Mouse (Mus musculus): ENCODE results near the gene Abraxas2.

Gene Abraxas2

DNA sequence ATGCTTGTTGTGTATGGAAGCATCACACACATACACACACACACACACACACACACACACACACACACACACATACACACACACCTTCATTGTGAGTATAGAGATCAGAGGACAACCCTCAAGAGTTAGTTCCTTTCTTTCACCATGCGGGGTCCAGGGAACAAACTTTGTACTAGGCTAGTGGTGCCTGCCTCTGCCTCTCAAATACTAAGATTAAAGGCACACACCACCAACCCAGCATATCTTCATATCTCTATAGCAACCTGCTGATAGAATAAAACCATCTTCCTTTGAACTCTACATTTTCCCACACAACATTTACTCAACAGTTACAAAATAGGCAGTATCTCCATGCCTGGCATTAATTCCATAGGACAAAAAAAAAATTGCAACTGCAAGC lies 2.9 kb upstream of the Abraxas2 start:
- DNase-seq = no peak

DNA sequence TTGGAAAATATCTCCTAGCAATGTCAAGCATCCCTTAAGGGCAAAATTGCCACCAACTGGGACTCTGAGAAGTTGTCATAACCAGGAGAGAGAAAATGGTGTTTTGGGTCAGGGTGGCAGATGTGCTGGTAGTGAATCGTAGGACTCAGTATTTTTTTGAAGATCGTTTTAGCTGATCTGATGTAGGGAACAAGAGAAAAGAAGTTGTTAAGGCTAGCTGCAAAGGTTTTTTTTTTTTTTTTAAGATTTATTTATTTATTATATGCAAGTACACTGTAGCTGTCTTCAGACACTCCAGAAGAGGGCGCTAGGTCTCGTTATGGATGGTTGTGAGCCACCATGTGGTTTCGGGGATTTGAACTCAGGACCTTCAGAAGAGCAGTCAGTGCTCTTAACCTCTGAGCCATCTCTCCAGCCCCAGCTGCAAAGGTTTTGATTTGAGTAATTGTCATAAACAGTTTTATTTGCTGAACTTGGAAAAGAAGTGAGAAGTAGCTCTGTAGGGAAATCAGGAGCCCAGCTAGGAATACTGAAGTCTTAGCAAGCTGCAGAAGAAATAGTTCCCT lies 899 bp upstream of the Abraxas2 start:
- DNase-seq = no peak

DNA sequence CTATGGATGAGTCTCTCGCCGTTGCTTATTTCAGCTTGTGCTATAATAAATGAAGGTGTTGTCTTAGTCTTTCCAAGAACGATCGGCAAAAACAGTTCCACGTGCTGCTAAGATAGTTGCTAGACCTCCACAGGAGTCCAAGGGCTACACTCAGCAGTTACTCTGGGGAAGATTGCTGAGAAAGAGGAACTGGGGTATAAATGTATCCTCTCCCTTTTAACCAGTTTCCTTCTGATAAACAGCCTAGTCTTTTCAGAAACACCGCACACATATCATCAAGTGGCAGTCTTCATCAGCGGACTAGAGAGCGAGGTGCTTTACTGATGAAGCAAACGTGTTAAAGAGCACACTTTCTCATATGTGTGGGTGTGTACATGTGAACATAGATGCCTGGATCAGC lies 7.3 kb downstream of the Abraxas2 start:
- no peak for DNase-seq

DNA sequence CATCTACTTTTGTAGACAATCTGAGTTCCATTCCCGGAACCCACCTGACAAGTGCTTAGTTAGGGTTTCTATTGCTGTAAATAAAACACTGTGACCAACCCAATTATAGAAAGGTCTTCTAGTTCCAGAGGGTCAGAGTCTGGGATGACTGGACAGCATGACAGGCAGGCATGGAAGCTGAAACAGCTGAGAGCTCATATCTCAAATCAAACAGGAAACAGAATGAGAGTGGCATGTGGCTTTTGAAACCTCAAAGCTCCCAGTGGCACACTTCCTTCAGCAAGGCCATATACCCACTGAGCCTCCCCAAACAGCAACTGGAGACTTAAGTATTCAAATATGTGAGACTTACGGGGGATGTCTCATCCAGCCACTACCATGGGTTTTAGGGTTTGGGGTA lies 14.0 kb downstream of the Abraxas2 start:
- no peak for DNase-seq

DNA sequence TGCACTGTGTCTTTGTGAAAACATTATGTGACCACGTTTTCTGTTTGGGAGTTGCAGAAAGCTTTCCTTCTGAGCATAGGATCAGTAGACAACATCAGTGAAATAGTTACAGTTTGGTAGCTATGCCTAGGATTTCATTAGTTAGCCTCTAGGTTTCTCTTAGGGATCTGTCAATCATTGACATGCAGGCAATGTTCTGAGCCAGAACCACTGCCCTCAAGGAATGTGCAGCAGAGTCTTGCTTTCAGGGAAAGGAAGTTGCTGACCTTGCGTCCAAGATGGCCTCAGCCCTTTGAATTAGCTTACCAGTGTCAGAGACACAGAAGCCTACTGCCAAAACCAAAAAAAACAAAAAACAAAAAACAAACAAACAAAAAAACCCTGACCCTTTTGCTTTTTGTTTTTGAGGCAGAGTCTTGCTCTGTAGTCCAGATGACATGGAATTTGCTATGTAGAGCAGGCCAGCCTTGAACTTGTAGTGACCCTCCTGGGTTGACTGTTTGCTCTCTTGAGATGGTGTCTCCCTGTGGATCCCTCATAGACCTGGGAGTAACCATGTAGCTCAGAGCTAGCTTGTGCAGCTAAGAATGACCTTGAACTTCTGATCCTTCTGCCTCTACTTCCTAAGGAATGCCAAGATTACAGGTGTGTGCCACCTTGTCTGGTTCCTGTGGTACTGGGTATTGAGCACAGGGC lies 16.5 kb downstream of the Abraxas2 start:
- DNase-seq = peak; percentile 56

DNA sequence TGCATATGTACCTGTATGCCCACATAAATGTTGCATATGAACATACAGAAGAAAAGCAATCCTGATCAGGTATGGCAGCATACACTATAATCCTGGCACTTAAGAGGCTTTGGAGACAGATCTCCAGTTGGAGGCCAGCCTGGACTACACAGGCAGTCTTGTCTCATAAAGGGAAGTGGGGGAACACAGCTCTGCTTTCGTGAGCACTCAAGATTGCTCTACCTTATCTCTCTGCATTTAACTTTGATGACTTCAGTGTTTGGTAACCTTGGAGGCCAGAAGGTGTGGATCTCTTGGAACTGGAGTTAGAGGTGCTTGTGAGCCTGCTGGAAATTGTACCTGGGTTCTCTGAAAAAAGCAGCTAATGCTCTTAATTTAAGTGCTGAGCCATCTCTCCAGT lies 21.3 kb downstream of the Abraxas2 start:
- no peak for DNase-seq

DNA sequence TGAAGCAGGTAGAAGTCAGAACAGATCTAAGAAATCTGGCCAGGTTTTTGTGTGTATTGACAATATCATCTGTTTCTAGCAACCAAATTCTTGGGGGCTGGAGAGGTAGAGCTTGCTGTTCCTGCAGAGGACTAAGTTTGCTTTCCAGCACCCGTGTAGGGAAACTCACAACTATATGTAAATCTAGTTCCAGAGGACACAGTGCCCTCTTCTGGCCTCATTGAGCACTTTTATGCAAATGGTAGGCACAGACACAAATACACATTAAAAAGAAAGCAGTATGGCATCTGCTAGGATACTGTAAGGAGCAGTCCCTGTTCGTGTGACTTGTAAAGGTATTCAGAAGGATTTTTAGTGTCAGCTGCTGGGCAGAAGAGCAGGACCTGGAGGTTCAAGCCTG lies 23.3 kb downstream of the Abraxas2 start:
- DNase-seq = no peak

DNA sequence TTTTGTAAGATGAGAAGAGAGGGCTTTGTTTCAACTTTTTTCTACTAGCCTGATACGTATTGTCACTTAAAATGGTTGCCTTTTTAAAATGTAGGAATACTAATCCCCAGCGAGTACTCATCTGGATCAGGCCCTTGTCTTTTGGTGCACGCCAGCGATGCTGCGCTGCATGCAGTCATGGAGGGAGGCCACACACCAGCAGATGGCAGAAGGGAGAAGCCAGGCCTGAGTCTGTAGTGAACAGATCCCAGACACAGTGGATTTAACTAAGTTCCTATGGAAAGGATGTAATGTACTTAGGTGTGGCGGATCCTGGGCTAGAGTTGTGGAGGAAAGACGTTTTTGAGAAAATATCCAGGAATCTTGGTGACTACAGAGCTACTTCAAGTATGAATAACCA lies 25.0 kb downstream of the Abraxas2 start:
- DNase-seq = no peak

DNA sequence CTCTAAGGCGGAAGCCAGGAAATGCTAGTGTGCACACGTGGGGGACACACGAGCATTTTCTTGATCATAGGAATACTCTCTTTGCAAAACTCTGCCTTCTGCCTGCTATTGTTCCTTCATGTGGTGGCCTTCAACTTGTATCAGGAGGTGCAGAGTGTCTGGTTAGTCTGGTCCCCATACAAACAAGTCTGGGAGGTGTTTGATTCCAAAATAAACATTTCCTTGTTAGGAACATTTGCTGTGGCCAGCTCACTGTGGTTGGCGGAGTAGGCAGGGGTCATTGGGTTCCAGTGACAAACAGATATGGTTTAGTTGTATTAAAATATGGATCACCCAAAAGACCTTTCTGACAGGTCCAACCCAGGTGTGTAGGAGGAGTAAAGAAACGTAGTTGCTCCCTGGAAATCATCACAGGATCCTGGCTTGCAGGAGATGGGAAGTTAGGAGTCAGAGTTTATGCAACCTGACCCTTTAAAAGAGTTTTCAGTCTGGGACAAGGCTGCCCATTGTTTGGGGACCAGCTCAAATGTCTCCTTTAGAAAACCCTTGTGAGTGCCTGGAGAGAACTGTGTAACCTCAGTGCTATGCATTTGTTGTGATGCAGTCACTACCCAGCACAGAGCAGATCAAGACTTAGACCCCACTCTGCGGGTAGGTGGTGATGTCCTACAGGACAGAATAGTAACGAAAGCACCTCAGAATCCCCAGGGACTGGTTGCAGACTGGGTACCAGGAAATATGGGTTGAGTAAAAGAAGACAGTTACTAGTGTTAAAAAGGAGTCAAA lies 28.2 kb downstream of the Abraxas2 start:
- no peak for DNase-seq

DNA sequence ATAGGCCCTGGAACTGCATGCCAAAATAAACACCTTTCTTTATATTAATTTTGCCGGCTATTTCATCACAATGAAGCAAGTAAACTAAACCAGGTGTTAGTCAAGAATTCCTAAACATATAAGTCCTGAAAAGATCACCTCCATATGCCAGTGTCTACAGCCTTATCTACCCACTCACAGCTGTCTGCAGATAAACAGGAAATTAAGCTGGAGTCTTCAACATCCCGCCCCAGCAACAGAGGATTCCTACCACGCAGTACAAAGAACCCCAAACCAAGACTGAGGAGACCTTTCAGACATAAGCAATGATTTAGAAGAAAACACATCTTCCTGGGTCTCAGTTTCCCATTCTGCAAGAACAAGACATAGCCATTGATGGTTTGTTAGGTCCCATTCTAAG lies 29.0 kb downstream of the Abraxas2 start:
- DNase-seq = no peak

DNA sequence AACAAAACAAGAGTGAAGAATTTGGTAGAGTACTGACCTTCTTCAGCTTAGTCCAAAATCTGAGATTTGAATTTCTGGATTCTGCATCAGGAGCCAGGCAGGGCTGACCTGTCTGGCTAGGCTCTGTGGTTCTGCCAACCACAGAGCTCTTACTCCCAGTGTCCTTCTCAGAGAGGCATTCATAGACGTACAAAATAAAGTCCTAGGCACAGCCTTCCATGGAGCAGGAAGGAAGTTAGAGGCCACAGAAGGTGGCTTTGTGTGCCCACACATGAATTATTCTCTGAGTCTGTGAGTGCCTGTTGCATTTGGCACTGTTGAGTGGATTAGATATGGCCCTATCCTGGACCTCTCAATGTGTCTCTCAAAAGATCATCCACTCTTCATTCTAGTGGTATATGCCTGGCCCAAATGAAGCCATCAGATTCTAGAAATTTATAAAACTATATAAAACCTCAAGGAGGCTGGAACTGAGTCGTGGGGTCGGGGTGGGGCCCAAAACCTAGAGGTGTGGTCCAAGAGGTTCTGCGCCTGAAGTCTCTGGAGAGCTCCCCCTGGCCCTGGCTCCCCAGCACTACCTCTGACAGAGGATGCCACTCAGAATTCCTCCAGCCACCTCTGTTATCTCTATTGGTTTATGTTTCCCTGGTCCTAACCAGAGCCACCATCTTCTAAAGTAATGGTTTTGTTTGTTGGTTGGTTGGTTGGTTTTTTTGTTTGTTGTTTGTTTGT lies 29.7 kb downstream of the Abraxas2 start:
- no peak for DNase-seq

DNA sequence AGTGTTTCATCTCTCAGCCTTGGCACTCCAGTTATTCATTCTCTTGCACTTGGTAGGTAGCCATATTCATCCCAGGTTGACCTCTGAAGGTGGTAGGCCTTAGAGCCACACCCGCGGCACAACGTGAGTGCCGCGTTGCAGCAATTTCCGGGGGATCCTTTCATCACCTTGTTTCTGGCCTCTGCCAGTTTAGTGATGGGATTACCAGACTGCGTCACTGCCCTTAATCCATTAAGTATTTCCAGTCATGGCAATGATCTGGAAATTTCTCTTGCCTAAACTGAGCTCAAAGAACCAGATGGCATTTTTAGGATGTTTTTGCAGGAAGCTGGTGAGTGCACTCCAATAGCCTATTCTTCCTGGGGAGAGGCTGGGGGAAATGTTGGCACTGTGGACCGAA lies 30.7 kb downstream of the Abraxas2 start:
- no peak for DNase-seq

DNA sequence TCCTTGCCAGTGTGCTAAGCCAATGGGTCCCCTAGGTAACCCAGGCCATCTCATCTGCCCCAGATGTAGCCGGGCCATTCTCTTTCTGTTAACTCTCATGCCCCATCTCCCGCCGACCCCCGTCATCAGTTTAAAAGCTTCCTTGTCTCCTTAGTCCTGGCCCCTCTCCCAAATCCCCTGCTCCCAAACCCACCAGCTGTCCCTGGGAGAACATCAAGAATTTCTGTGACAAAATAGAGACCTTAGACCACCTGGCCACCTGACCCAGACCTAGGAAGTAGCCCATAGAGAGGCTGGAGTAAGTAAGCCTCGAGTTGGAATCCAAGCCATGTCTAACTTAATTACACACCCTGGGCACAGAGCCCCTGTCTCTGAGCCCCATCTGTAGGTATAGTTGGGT lies 31.2 kb downstream of the Abraxas2 start:
- DNase-seq = no peak

DNA sequence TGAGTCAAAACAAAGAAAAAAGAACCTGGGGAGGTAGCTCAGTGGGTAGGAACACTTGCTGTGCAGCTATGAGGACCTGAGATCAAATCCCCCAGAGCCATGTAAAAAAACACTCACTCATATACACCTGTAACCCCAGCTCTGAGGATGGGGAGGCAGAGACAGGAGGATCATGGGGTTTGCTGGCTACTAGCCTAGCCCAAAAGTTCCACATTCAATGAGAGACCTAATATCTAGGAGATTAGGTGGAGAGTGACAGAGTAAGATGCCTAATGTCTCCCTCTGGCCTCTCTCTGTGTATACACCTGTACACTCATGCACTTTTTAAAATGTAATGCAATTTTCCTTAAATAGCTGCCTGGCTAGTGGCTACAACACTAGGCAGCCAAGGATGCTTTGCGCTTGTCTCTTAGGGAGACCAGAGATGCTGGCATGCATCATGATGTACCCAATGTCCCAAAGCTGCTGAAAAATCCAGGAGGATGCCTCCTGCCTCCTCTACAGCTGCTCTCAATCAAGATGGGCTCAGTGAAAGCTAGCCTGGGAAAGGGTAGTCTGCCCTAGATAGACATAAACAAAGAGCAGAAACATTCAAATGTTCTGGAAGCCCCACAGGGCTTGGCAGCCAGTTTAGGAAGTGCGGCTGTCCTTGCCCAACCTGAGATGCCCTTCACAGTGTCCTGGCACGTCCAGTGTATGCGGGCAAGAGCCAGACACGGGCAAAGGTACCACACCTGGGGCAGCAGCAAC lies 32.7 kb downstream of the Abraxas2 start:
- DNase-seq = peak; percentile 43

DNA sequence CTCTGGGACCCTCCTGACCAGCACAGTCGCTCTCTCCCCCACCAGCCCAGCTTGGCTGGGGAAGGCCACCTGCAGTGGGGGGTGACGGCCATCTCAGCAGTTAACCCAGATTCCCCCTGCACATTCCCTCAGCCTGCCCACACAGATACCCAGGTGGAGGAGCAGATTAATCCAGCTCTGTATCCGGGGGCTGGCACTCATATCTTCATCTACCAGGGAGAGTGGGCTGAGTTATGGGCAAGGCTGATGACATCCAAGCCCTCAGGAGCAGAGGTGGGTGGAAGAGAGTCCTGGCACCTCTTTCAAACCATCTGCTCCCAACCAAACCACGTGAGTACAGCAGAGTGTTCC lies 33.3 kb downstream of the Abraxas2 start:
- DNase-seq = no peak

DNA sequence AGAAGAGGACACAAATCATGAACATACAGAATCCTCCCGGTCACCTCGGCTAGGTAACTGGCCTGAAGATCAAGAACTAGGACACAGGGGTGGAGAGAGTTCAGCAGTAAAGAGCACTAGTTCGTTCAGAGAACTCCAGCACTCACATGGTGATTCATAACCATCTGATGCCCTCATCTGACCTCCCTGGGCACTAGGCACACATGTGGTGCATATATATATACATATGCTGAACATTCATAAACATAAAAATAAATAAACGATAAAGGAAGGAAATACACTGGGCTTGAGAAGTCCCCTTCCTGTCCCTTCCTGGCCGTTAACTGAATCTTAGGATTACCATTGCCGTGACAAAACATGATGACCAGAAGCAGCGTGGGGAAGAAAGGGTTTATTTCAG lies 33.8 kb downstream of the Abraxas2 start:
- DNase-seq = no peak

DNA sequence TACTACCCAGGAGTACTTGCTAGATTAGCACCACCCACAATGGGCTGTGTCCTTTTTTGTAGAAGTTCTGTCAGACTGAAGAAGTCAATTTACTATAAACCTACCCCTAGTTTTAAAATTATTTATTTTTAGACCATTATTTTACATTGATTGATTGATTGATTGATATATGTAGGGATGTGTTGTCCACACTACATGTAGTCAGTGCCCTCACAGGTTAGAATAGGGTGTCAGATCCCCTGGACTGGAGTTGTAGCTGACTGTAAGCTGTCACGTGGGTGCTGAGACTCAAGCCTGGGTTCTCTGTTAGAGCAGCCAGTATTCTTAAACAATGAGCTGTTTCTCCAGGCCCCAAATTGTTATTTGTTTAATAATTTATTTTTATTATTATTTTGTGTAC lies 34.3 kb downstream of the Abraxas2 start:
- DNase-seq = no peak

DNA sequence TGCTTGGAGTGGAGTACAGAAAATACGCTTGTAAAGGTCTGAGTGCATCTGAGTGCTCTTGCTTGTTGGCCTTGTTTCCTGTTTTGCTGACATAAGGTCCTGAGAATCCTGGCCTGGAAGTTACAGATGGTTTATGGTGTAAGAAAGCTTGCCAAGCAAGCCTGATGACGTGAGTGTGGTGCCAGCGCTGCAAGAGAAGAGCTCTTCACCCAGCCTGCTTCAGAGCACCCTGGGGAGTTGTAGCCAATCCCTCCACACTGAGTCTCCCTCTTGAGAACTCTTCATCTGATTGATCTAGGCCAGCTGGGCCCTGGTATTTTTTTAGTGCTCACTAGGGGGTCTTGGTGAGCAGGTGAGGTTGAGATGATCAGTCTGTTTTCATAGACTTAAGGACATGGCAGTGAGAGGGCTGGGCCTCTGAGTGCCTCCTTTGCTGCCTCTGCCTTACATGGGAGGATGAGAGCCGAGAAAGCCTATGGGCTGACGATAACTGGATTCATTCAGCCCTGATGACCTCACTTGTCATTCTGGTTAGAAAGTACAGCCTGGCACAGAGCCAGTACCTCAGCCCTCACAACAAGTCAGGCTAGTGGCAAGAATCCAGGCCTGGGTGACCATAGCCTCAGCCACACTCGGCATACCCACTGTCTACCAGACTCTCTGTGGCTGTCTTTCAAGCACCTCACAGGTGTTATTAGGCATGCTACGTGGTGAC lies 36.0 kb downstream of the Abraxas2 start:
- no peak for DNase-seq

DNA sequence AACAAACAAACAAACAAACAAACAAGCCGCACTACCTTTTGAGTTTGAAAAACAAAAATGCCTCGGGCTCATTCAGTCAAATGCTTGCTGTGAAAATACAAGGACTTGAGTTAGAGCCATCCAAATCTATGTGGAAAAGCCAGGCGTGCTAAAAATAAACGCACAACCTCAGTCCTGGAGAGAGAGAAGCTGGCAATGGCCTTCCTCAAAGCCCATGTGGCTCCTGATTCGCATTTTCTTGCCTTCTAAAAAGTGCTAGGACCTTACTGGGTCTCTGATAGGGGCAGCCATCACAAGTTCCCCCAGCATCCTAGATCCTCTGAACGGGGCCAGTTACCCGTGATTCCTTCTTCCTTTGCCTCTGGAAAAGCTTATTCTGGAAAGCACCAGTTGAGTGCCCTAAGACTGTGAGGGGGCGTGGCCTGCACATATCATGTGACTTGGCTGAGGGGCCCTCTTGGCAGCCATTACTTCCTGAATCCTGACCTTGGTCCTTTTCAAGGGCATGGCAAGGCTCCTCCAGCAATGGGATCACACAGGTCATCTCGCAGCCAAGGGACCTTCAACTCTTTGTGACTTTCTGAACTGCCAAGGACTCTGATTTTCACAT lies 37.3 kb downstream of the Abraxas2 start:
- peak; percentile 51 for DNase-seq

DNA sequence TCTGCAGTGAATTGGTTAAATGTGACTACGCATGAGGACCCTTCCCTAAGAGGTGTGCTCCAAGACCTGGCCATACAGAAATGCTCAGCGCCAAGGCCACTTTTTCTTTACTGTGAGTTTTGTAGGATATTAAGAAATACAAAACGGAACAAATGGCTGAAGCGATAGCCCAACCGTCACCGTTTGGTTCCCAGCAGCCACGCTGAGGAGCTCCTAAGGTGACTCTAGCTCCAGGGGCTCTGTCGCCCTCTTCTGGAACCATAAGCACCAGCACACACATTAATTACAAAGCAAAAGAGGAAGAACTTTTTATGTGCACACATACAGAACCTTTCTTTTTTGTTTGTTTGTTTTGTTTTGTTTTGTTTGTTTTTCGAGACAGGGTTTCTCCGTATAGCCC lies 38.2 kb downstream of the Abraxas2 start:
- no peak for DNase-seq

DNA sequence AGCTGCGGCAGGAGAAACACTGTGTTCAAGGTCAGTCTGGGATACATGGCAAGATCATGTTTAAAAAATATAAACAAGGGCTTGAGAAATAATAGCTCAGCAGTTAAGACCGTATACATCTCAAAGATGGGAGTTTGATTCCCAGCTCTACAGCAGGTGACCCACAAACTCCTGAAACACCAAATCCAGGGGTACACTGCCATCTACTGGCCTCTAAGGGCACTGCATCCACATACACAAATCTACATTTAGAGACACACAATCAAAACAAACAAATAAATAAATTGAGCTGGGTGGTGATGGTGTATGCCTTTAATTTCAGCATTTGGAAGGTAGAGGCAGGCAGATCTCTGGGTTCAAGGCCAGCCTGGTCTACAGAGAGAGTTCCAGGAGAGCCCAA lies 39.2 kb downstream of the Abraxas2 start:
- no peak for DNase-seq
